Mouse (Mus musculus): Measurements from ENCODE around the gene Ffar1. TPM values are rescaled to one million over a fixed set of nuclear protein-coding genes. Genes with fewer than 3 reads are reported as not detected.
"Not testable (repeated sequence)": the region's sequence is repeated elsewhere in the genome, so short reads cannot be mapped to it uniquely, and the experiment has no call there.

Gene Ffar1
- polyA plus RNA-seq, 1 experiment from 2014 or later = 0.17 TPM

DNA sequence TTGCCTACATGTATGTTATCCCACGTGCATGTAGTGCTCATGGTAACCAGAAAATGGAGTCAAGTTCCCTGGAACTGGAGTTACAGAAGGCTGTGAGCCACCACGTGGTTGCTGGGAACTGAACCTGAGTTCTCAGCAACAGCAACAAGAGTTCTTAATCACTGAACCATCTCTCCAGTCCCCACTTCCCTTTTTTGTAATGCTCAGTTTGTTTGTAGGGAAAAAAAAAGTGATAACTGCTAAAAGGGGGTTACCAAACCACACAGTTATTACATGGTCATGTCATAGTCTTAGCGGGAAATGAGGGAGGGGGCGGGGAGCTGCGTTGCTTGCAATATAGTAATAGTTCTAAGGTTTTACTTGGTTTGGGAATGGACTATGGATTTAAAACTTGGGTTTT lies 19.3 kb downstream of the Ffar1 start:
- H3K9me3 ChIP-seq (replicated peaks; ENCODE audit: control insufficient read depth, low read length) = no peaks in the 10 kb centered on the region
- no peak for ATAC-seq (ENCODE audit: insufficient read depth, low FRiP score)
- no peak overlapping the region for H3K27ac ChIP-seq (ENCODE audit: low read length)
- H3K27me3 ChIP-seq (ENCODE audit: control insufficient read depth, insufficient read depth, low read length) = no peaks in the 10 kb centered on the region
- H3K4me2 ChIP-seq (ENCODE audit: low read depth, low read length) = no peak overlapping the region
- no peaks in the 10 kb centered on the region for H3K4me1 ChIP-seq (ENCODE audit: control insufficient read depth, insufficient read depth, low read length)
- no peaks in the 10 kb centered on the region for H3K36me3 ChIP-seq (ENCODE audit: control insufficient read depth, insufficient read depth, low read length)
- WGBS = 82% methylated on average over 5 of the region's 5 CpGs
- no peak overlapping the region for H3K9ac ChIP-seq (ENCODE audit: low read length)
- H3K4me3 ChIP-seq (replicated peaks; ENCODE audit: low read length) = no peak overlapping the region

DNA sequence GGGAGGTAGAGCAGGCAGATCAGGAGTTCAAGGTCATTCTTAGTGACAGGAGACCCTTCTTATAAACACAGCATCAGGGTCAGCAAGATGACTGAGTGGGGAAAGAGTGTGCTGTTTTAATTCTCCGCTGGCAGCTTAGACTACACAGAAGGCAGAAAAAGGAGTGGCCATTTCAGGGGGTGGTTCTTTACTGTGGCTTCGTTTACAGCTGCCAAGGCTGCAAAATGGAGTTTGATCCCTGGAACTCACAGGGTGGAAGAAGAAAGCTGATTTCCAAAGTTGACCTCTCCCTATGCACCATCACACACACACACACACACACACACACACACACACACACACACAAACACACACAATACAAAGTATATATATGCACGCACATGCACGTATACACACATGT lies 20.0 kb downstream of the Ffar1 start:
- 53% methylated on average over 4 of the region's 4 CpGs for WGBS

GRCm38 (mm10) chr7:30840306-30840705 lies 21.1 kb downstream of the Ffar1 start:
- H3K4me2 ChIP-seq (ENCODE audit: low read depth, low read length) = no peak overlapping the region
- no peaks in the 10 kb centered on the region for H3K27me3 ChIP-seq (ENCODE audit: control insufficient read depth, insufficient read depth, low read length)
- no peaks in the 10 kb centered on the region for H3K36me3 ChIP-seq (ENCODE audit: control insufficient read depth, insufficient read depth, low read length)
- ATAC-seq (ENCODE audit: insufficient read depth, low FRiP score) = no peak
- H3K9ac ChIP-seq (ENCODE audit: low read length) = no peak overlapping the region
- H3K4me1 ChIP-seq (ENCODE audit: control insufficient read depth, insufficient read depth, low read length) = no peaks in the 10 kb centered on the region
- no peak overlapping the region for H3K27ac ChIP-seq (ENCODE audit: low read length)
- WGBS = 66% methylated on average over 3 of the region's 3 CpGs
- H3K4me3 ChIP-seq (replicated peaks; ENCODE audit: low read length) = no peak overlapping the region
- no peaks in the 10 kb centered on the region for H3K9me3 ChIP-seq (replicated peaks; ENCODE audit: control insufficient read depth, low read length)

More for the DNA sequence above, 20.0 kb downstream of the Ffar1 start:
- Histone ChIP-seq H3K4me2 (ENCODE audit: low read depth, low read length) (no peak overlapping the region), H3K27ac (ENCODE audit: low read length) (no peak overlapping the region), H3K36me3 (ENCODE audit: control insufficient read depth, insufficient read depth, low read length) (no peaks in the 10 kb centered on the region), H3K4me1 (ENCODE audit: control insufficient read depth, insufficient read depth, low read length) (no peaks in the 10 kb centered on the region), H3K4me3 (replicated peaks; ENCODE audit: low read length) (no peak overlapping the region), H3K9me3 (replicated peaks; ENCODE audit: control insufficient read depth, low read length) (no peaks in the 10 kb centered on the region), H3K9ac (ENCODE audit: low read length) (no peak overlapping the region), H3K27me3 (ENCODE audit: control insufficient read depth, insufficient read depth, low read length) (no peaks in the 10 kb centered on the region)
- ATAC-seq (ENCODE audit: insufficient read depth, low FRiP score) = no peak

DNA sequence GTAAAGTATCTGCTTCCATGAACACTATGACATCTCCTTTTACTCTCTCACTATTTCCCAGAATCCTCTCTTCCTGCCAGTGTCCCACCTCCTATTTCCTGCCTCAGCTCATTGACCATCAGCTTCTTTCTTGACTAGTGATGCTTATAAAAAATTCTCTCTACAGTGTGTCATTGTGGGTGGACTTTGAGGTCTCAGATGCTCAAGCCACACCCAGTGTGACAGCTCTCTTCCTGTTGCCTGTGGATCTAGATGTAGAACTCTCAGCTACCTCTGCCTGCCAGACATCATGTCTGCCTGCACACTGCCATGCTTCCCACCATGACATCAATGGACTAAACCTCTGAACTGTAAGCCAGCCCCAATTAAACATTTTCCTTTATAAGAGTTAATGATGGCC lies 24.1 kb downstream of the Ffar1 start:
- no peaks in the 10 kb centered on the region for H3K36me3 ChIP-seq (ENCODE audit: control insufficient read depth, insufficient read depth, low read length)
- H3K9me3 ChIP-seq (replicated peaks; ENCODE audit: control insufficient read depth, low read length) = no peaks in the 10 kb centered on the region
- H3K27me3 ChIP-seq (ENCODE audit: control insufficient read depth, insufficient read depth, low read length) = no peaks in the 10 kb centered on the region
- no peaks in the 10 kb centered on the region for H3K4me1 ChIP-seq (ENCODE audit: control insufficient read depth, insufficient read depth, low read length)
- H3K4me3 ChIP-seq (replicated peaks; ENCODE audit: low read length) = no peak overlapping the region
- H3K4me2 ChIP-seq (ENCODE audit: low read depth, low read length) = no peak overlapping the region
- no peak overlapping the region for H3K27ac ChIP-seq (ENCODE audit: low read length)
- no peak overlapping the region for H3K9ac ChIP-seq (ENCODE audit: low read length)
- ATAC-seq (ENCODE audit: insufficient read depth, low FRiP score) = no peak

DNA sequence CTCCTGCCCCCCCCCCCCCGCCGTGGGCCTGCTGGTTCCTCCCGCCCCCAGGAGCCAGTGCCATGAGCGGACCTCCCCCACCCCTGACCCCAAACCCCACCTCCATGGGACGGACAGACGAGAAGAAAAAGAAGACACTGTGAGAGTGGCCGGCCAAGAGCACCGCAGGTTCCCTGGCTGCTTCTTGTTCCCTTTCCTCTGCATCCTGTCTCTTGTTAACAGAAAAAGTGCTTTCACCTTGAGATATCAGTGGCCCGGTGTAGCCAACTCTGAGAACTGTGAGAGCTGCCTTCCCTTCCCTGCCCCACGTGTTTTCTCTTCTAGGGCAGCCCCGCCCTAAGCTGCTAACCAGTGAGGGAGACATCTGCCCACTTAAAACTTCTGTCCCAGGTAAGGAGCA lies 28.7 kb downstream of the Ffar1 start:
- not testable (repeated sequence) for H3K9me3 ChIP-seq (replicated peaks; ENCODE audit: control insufficient read depth, low read length); H3K9ac ChIP-seq (ENCODE audit: low read length); H3K27ac ChIP-seq (ENCODE audit: low read length); H3K4me1 ChIP-seq (ENCODE audit: control insufficient read depth, insufficient read depth, low read length); H3K4me3 ChIP-seq (replicated peaks; ENCODE audit: low read length); H3K27me3 ChIP-seq (ENCODE audit: control insufficient read depth, insufficient read depth, low read length); ATAC-seq (ENCODE audit: insufficient read depth, low FRiP score); H3K4me2 ChIP-seq (ENCODE audit: low read depth, low read length); H3K36me3 ChIP-seq (ENCODE audit: control insufficient read depth, insufficient read depth, low read length)
- 32% methylated on average over 7 of the region's 11 CpGs for WGBS

DNA sequence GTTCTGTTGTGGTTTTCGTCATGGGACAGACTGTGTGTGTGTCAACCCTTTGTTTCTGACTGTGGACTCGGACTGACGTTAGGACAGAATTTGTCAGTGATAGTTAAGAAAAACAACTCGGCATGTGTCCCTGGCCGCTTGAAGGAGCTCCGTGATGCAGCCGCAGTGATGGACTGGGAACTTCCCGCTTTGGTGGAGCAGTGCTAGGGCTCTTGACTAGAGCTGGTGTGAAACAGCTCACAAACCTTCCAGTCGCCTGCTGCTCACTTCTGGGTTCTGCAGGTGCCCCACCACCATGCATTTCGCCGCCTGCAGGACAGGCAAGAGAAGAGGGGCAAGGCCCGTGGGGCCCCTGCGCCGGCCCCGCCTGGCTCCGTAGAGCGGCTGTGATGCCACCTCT lies 29.1 kb downstream of the Ffar1 start:
- H3K9me3 ChIP-seq (replicated peaks; ENCODE audit: control insufficient read depth, low read length) = no peaks in the 10 kb centered on the region
- H3K36me3 ChIP-seq (ENCODE audit: control insufficient read depth, insufficient read depth, low read length) = no peaks in the 10 kb centered on the region
- H3K4me2 ChIP-seq (ENCODE audit: low read depth, low read length) = no peak overlapping the region
- H3K4me3 ChIP-seq (replicated peaks; ENCODE audit: low read length) = no peak overlapping the region
- no peaks in the 10 kb centered on the region for H3K27me3 ChIP-seq (ENCODE audit: control insufficient read depth, insufficient read depth, low read length)
- no peak overlapping the region for H3K27ac ChIP-seq (ENCODE audit: low read length)
- ATAC-seq (ENCODE audit: insufficient read depth, low FRiP score) = no peak
- no peak overlapping the region for H3K9ac ChIP-seq (ENCODE audit: low read length)
- no peaks in the 10 kb centered on the region for H3K4me1 ChIP-seq (ENCODE audit: control insufficient read depth, insufficient read depth, low read length)
- 66% methylated on average over 17 of the region's 17 CpGs for WGBS

DNA sequence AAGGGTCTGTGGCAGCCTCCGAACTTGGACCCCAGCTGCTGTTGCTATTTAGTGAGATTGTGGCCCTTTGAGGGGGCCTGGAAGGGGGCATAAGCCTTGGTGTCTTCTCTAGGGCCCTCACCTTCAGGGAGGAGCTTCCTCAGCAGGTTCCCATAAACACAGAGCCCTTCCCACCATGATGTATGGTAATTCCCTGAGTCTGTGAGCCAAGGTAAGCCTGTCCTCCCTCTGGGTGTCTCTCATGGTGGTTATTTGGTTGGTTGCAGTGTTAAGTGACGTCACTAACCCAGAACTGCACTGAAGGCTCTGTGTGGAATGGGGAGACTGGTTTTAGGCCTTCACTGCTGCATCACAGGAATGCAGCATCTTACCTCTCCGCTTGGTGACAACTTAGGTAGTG lies 31.9 kb downstream of the Ffar1 start:
- 70% methylated on average over 3 of the region's 3 CpGs for WGBS

GRCm38 (mm10) chr7:30828871-30829270 lies 32.5 kb downstream of the Ffar1 start:
- ATAC-seq (ENCODE audit: insufficient read depth, low FRiP score); H3K4me1 ChIP-seq (ENCODE audit: control insufficient read depth, insufficient read depth, low read length); H3K4me3 ChIP-seq (replicated peaks; ENCODE audit: low read length); H3K27me3 ChIP-seq (ENCODE audit: control insufficient read depth, insufficient read depth, low read length); H3K4me2 ChIP-seq (ENCODE audit: low read depth, low read length); H3K9me3 ChIP-seq (replicated peaks; ENCODE audit: control insufficient read depth, low read length); H3K9ac ChIP-seq (ENCODE audit: low read length); H3K27ac ChIP-seq (ENCODE audit: low read length); H3K36me3 ChIP-seq (ENCODE audit: control insufficient read depth, insufficient read depth, low read length): not testable (repeated sequence)

More for the DNA sequence above, 31.9 kb downstream of the Ffar1 start:
- Histone ChIP-seq H3K4me3 (replicated peaks; ENCODE audit: low read length) (no peak overlapping the region), H3K9me3 (replicated peaks; ENCODE audit: control insufficient read depth, low read length) (no peaks in the 10 kb centered on the region), H3K27ac (ENCODE audit: low read length) (no peak overlapping the region), H3K36me3 (ENCODE audit: control insufficient read depth, insufficient read depth, low read length) (no peaks in the 10 kb centered on the region), H3K4me2 (ENCODE audit: low read depth, low read length) (no peak overlapping the region), H3K9ac (ENCODE audit: low read length) (no peak overlapping the region), H3K4me1 (ENCODE audit: control insufficient read depth, insufficient read depth, low read length) (no peaks in the 10 kb centered on the region), H3K27me3 (ENCODE audit: control insufficient read depth, insufficient read depth, low read length) (no peaks in the 10 kb centered on the region)
- no peak for ATAC-seq (ENCODE audit: insufficient read depth, low FRiP score)

DNA sequence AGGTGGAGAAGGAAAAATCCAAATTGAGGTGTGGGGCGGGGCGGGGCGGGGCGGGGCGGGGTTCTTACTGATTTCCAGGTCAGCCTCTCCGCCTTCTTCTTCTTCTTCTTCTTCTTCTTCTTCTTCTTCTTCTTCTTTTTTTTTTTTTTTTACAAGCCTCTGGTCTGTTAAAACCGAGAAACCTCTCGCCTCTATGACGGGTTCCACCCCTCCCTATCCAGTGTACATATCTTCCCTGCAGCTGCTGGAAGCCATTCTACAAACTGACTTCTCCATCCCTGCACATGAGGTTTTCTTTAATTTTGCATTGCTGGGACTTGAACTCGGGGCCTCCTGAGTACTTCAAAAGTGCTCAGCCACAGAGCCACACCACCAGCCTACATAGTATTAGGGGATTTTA lies 34.7 kb downstream of the Ffar1 start:
- no peak for ATAC-seq (ENCODE audit: insufficient read depth, low FRiP score)
- Histone ChIP-seq H3K9me3 (replicated peaks; ENCODE audit: control insufficient read depth, low read length) (no peaks in the 10 kb centered on the region), H3K27me3 (ENCODE audit: control insufficient read depth, insufficient read depth, low read length) (no peaks in the 10 kb centered on the region), H3K4me3 (replicated peaks; ENCODE audit: low read length) (no peak overlapping the region), H3K27ac (ENCODE audit: low read length) (no peak overlapping the region), H3K4me1 (ENCODE audit: control insufficient read depth, insufficient read depth, low read length) (no peaks in the 10 kb centered on the region), H3K36me3 (ENCODE audit: control insufficient read depth, insufficient read depth, low read length) (no peaks in the 10 kb centered on the region), H3K9ac (ENCODE audit: low read length) (no peak overlapping the region), H3K4me2 (ENCODE audit: low read depth, low read length) (no peak overlapping the region)
- WGBS = 86% methylated on average over 10 of the region's 10 CpGs

DNA sequence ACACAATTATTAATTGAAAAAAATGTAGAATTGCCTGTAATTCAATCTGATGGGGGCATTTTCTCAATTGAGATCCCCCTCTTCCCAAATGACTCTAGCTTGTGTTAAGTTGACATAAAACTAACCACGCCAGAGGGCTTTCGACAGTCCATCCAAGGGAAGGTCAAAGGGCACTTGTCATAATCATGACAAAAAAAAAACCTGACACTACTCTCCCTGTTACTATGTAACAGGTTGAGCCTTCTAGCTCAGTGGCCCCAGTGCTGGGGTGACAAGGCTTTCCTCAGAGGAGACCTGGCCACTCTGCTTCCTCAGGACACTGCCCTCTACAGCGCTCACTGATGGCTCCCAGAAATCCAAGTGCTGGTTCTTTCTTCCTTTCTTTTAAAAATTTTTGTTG lies 37.1 kb downstream of the Ffar1 start:
- 78% methylated on average over 3 of the region's 3 CpGs for WGBS
- no peaks in the 10 kb centered on the region for H3K27me3 ChIP-seq (ENCODE audit: control insufficient read depth, insufficient read depth, low read length)

More for the DNA sequence above, 37.1 kb downstream of the Ffar1 start:
- no peak for ATAC-seq (ENCODE audit: insufficient read depth, low FRiP score)
- 0 out of 2 replicates have a peak, but pooled peaks cover 3% of the 10 kb centered on the region for H3K4me1 ChIP-seq (ENCODE audit: control insufficient read depth, insufficient read depth, low read length)
- H3K9ac ChIP-seq (ENCODE audit: low read length) = no peak overlapping the region
- H3K27ac ChIP-seq (ENCODE audit: low read length) = no peak overlapping the region
- no peak overlapping the region for H3K4me3 ChIP-seq (replicated peaks; ENCODE audit: low read length)
- no peak overlapping the region for H3K4me2 ChIP-seq (ENCODE audit: low read depth, low read length)
- H3K36me3 ChIP-seq (ENCODE audit: control insufficient read depth, insufficient read depth, low read length) = no peaks in the 10 kb centered on the region
- no peaks in the 10 kb centered on the region for H3K9me3 ChIP-seq (replicated peaks; ENCODE audit: control insufficient read depth, low read length)
